Mouse (Mus musculus): ENCODE data around the gene Gm2163. TPM values are rescaled to one million over a fixed set of nuclear protein-coding genes. Genes with fewer than 3 reads are reported as not detected.
"Not testable (repeated sequence)": the region's sequence is repeated elsewhere in the genome, so short reads cannot be mapped to it uniquely, and the experiment has no call there.

Gene Gm2163
- total RNA-seq (2015; ENCODE audit: low replicate concordance) (not detected in 2 replicates), total RNA-seq (2017; ENCODE audit: low replicate concordance) (0.26 TPM in 1 of 2 replicates, not detected in the other)

DNA sequence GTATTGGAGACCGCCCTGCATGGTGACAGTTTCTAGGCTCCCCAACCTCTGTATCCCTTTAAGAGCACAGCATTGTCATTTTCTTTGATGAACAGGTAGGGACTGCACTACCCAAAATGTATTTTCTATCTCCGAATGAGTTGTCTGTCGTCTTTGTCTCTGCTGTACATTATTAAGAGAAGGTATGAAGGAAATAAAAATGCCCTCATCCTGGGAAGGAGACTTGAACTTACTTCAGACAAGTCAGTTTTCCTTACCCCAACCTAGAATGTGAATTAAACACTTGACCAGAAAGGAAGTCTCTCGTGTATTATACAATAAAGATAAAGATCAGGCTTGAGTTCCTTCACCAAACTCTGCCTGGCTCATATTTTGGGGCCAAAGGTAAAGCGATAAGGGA, at the start of gene Gm2163:
Gene Gm2163, plus strand, starts transcription at position 301 of the 400 bp plus-strand sequence.
- ATAC-seq (replicated peaks; ENCODE audit: low FRiP score, poor library complexity, severe bottlenecking) = not testable (repeated sequence)

GRCm38 (mm10) chr4:42439078-42439477, 27.5 kb upstream of the Gm2163 start, which contains the start of gene Gm21586:
Gm21586 (plus strand) TSS chr4:42439378.
- not testable (repeated sequence) for ATAC-seq (replicated peaks; ENCODE audit: low FRiP score, poor library complexity, severe bottlenecking)

- ATAC-seq (replicated peaks; ENCODE audit: low FRiP score, poor library complexity, severe bottlenecking) = not testable (repeated sequence)
Observed at GRCm38 (mm10) chr4:42528075-42528474, 61.5 kb downstream of the Gm2163 start, which contains the start of gene Fam205a2. Fam205a2 (minus strand) TSS chr4:42528175.

GRCm38 (mm10) chr4:42611895-42612294, 145.3 kb downstream of the Gm2163 start, which contains the start of gene Gm10591:
Gm10591 (plus strand) TSS chr4:42612195.
- not testable (repeated sequence) for ATAC-seq (replicated peaks; ENCODE audit: low FRiP score, poor library complexity, severe bottlenecking)

DNA sequence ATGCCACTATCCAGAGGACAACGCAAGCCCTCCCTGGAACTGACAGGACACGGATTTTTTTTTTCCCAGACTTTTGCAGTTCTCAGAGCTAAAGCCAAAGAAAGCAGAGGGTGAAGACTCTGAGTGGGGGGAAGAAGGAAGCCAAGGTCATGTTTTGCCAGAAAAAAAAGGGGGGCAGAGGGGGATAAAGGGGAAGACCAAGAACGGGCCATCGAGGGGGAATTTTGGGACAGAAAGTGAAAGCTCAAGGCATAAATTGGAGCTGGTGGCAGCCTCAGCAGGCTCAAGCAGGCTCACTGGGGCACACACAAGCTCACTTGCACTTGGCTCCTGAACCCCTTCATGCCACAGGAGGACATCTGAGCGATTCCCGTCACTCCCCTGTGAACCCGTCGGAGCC, 162.9 kb downstream of the Gm2163 start, which contains the start of gene Gm2564:
Gene Gm2564, plus strand, starts transcription at position 301 of the 400 bp plus-strand sequence.
- ATAC-seq (replicated peaks; ENCODE audit: low FRiP score, poor library complexity, severe bottlenecking) = not testable (repeated sequence)

Other genes with a start within 250 kb of the Gm2163 start
- gene Gm10600, start 226.1 kb upstream of the Gm2163 start, total RNA-seq (2015; ENCODE audit: low replicate concordance) = not detected in 2 replicates
- gene Gm10600, start 226.1 kb upstream of the Gm2163 start, total RNA-seq (2017; ENCODE audit: low replicate concordance) = not detected in 2 replicates
- gene Ccl21b, start 211.0 kb upstream of the Gm2163 start, total RNA-seq (2015; ENCODE audit: low replicate concordance) = not detected in 2 replicates
- not detected in 2 replicates for gene Ccl21b, start 211.0 kb upstream of the Gm2163 start, total RNA-seq (2017; ENCODE audit: low replicate concordance)
- gene Gm21953, start 172.5 kb upstream of the Gm2163 start, total RNA-seq (2015; ENCODE audit: low replicate concordance) = not detected in 2 replicates
- not detected in 2 replicates for gene Gm21953, start 172.5 kb upstream of the Gm2163 start, total RNA-seq (2017; ENCODE audit: low replicate concordance)
- 0.19 TPM in 1 of 2 replicates, not detected in the other for gene Fam205a3, start 148.4 kb upstream of the Gm2163 start, total RNA-seq (2015; ENCODE audit: low replicate concordance)
- gene Fam205a3, start 148.4 kb upstream of the Gm2163 start, total RNA-seq (2017; ENCODE audit: low replicate concordance) = not detected in 2 replicates
- gene Gm21586, start 27.4 kb upstream of the Gm2163 start, total RNA-seq (2015; ENCODE audit: low replicate concordance) = not detected in 2 replicates
- gene Gm21586, start 27.4 kb upstream of the Gm2163 start, total RNA-seq (2017; ENCODE audit: low replicate concordance) = not detected in 2 replicates
- 0.19 TPM in 1 of 2 replicates, not detected in the other for gene Fam205a2, start 61.4 kb downstream of the Gm2163 start, total RNA-seq (2015; ENCODE audit: low replicate concordance)
- gene Fam205a2, start 61.4 kb downstream of the Gm2163 start, total RNA-seq (2017; ENCODE audit: low replicate concordance) = not detected in 2 replicates
- gene Gm10591, start 145.4 kb downstream of the Gm2163 start, total RNA-seq (2015; ENCODE audit: low replicate concordance) = not detected in 2 replicates
- not detected in 2 replicates for gene Gm10591, start 145.4 kb downstream of the Gm2163 start, total RNA-seq (2017; ENCODE audit: low replicate concordance)
- gene Gm2564, start 163.0 kb downstream of the Gm2163 start, total RNA-seq (2015; ENCODE audit: low replicate concordance) = not detected in 2 replicates
- not detected in 2 replicates for gene Gm2564, start 163.0 kb downstream of the Gm2163 start, total RNA-seq (2017; ENCODE audit: low replicate concordance)
- gene Ccl27b, start 188.5 kb downstream of the Gm2163 start, total RNA-seq (2015; ENCODE audit: low replicate concordance) = not detected in 2 replicates
- gene Ccl27b, start 188.5 kb downstream of the Gm2163 start, total RNA-seq (2017; ENCODE audit: low replicate concordance) = not detected in 2 replicates
- not detected in 2 replicates for gene Il11ra2, start 195.1 kb downstream of the Gm2163 start, total RNA-seq (2015; ENCODE audit: low replicate concordance)
- gene Il11ra2, start 195.1 kb downstream of the Gm2163 start, total RNA-seq (2017; ENCODE audit: low replicate concordance) = not detected in 2 replicates